Mouse (Mus musculus): ENCODE results near the gene Gm11237.
"Not testable (repeated sequence)": the region's sequence is repeated elsewhere in the genome, so short reads cannot be mapped to it uniquely, and the experiment has no call there.

Gm11237 gene

GRCm38 (mm10) chr4:73622684-73623083 is at the start of gene Gm11237:
Gene Gm11237 (plus strand): TSS chr4:73622984.
- DNase-seq (ENCODE audit: low read depth, low spot score): not testable (repeated sequence)

- peak; percentile 44 for DNase-seq (ENCODE audit: low read depth, low spot score)
Observed at GRCm38 (mm10) chr4:73599248-73599647, 23.5 kb upstream of the Gm11237 start.

- not testable (repeated sequence) for DNase-seq (ENCODE audit: low read depth, low spot score)
Observed at GRCm38 (mm10) chr4:73607581-73607980, 15.2 kb upstream of the Gm11237 start, which contains the start of gene Gm11238. Gene Gm11238 (plus strand): TSS chr4:73607881.

- DNase-seq (ENCODE audit: low read depth, low spot score): not testable (repeated sequence)
Observed at GRCm38 (mm10) chr4:73637821-73638220, 15.0 kb downstream of the Gm11237 start, which contains the start of gene Gm11236. Gene Gm11236 (plus strand): TSS chr4:73638121.

DNA sequence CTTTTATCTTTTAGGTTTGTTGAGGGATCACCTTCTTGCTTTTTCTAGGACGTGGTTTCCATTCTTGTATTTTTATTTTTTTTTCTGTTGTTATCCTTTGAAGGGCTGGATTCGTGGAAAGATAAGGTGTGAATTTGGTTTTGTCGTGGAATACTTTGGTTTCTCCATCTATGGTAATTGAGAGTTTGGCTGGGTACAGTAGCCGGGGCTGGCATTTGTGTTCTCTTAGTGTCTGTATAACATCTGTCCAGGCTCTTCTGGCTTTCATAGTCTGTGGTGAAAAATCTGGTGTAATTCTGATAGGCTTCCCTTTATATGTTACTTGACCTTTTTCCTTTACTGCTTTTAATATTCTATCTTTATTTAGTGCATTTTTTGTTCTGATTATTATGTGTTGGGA is 39.1 kb downstream of the Gm11237 start:
- not testable (repeated sequence) for DNase-seq (ENCODE audit: low read depth, low spot score)

DNA sequence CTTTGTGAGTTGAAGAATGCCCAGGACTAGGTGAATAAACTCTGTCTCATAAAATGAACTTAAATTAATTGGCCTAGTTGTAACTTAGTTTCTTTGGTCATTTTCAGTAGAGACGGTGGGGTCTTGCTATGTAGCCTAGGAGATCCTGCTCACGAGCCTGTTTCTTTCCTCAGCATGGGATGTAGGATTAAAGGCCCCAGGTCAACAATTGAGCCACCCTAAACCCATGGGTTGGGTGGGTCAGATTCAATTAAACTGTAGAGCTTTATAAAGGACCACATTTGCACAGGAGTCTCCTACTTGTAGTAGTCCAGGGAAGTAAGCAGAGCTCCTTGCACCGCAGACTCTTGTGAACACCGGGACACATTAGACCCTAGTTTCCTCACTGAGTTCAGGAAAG is 45.3 kb downstream of the Gm11237 start, which contains the start of gene Gm11239:
Gm11239 (plus strand) TSS at position 301 of the 400 bp plus-strand sequence.
- DNase-seq (ENCODE audit: low read depth, low spot score): not testable (repeated sequence)
